Mouse (Mus musculus) C2C12 (cell line): ENCODE results near the gene Meis2.

Source experiments
- CEBPB ChIP-seq: IDR thresholded peaks from one replicate; pipeline ENCODE4 v1.6.1; 2011; ENCODE audit warnings: low read depth, mild to moderate bottlenecking, control low read depth, moderate library complexity
- CTCF ChIP-seq: IDR thresholded peaks from one replicate; pipeline ENCODE4 v1.5.1; 2011; ENCODE audit not compliant: control insufficient read depth, insufficient read depth, insufficient read length
- MYOD1 ChIP-seq: IDR thresholded peaks from one replicate; pipeline ENCODE4 v1.6.1; 2011; ENCODE audit warnings: low read depth; ENCODE audit not compliant: control insufficient read depth, insufficient read length

DNA sequence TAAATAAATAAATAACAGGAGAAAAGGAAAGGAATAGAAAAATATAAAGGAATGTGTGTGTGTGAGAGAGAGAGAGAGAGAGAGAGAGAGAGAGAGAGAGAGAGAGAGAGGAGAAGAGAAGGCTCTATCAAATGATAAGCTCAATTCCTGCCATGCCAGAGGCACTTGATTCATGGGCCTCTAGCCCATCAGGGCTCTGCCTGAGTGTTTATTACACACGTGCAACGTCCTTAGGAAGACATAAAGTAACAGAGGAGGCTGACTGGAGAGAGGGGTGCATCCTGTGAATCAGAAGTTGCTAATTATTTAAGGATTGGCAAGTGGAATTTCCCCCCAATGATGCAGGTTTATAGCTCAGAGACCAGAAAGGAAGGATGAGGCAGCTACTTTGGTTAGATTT is 168.6 kb downstream of the Meis2 start:
- TF ChIP-seq CTCF (no peak), MYOD1 (no peak), CEBPB (no peak)
